Mouse (Mus musculus) neural tube, embryonic 12.5 days (tissue): Measurements from ENCODE around the gene Soga3. TPM values are rescaled to one million over a fixed set of nuclear protein-coding genes. Genes with fewer than 3 reads are reported as not detected.

ENCODE experiments used
- ATAC-seq: fragments of 200-750 bp; cut with Nextera tagmentation; 2 replicates; pipeline ENCODE4 v1.8.0; 2017; ENCODE audit warnings: low read depth, mild to moderate bottlenecking, moderate TSS enrichment, moderate library complexity; ENCODE audit not compliant: low FRiP score
- H3K27ac ChIP-seq: fragments of 300-500 bp; sonication (generic); 2 replicates; pipeline ENCODE4 v1.5.1; 2016
- H3K27me3 ChIP-seq: fragments of 300-500 bp; sonication (generic); replicated peaks from 2 replicates; pipeline ENCODE4 v1.6.1; 2016; ENCODE audit warnings: mild to moderate bottlenecking
- H3K36me3 ChIP-seq: fragments of 300-500 bp; sonication (generic); 2 replicates; pipeline ENCODE4 v1.6.1; 2016; ENCODE audit warnings: mild to moderate bottlenecking
- H3K4me1 ChIP-seq: fragments of 300-500 bp; sonication (generic); 2 replicates; pipeline ENCODE4 v1.6.1; 2016
- H3K4me2 ChIP-seq: fragments of 300-500 bp; sonication (generic); replicated peaks from 2 replicates; pipeline ENCODE4 v1.6.1; 2016; ENCODE audit warnings: mild to moderate bottlenecking
- H3K4me3 ChIP-seq: fragments of 300-500 bp; sonication (generic); 2 replicates; pipeline ENCODE4 v1.5.1; 2016
- H3K9ac ChIP-seq: fragments of 300-500 bp; sonication (generic); 2 replicates; pipeline ENCODE4 v1.6.1; 2016; ENCODE audit warnings: mild to moderate bottlenecking
- H3K9me3 ChIP-seq: fragments of 300-500 bp; sonication (generic); 2 replicates; pipeline ENCODE4 v1.6.1; 2016; ENCODE audit warnings: mild to moderate bottlenecking
- WGBS: fragments of 180-500 bp; shearing (Covaris S2); methylation state at CpG from one replicate; pipeline ENCODE4 v1.1.7; 2016; 5-methylcytosine and 5-hydroxymethylcytosine counted together
- polyA plus RNA-seq: library from polyadenylated mRNA; unstranded; fragments of >200 nt; fragmentation: Nextera tagmentation; extraction: Ambion mirVana; gene quantifications from 2 replicates; pipeline ENCODE4 v1.2.1, GENCODE M21; 2016

The Soga3 gene
- polyA plus RNA-seq, 1 experiment from 2014 or later = 79.9 TPM

- ATAC-seq = no peak
- no peaks in the 10 kb centered on the region for H3K4me1 ChIP-seq
- H3K27me3 ChIP-seq = no peaks in the 10 kb centered on the region
- no peak overlapping the region for H3K4me2 ChIP-seq
- no peak overlapping the region for H3K27ac ChIP-seq
- H3K9ac ChIP-seq = no peak overlapping the region
- no peak overlapping the region for H3K4me3 ChIP-seq
- H3K36me3 ChIP-seq = peaks cover 2% of the 10 kb centered on the region; the same call in 1 of the 2 replicates
- H3K9me3 ChIP-seq = no peaks in the 10 kb centered on the region
- 47% methylated on average over 3 of the region's 3 CpGs for WGBS
Measured at GRCm38 (mm10) chr10:29213534-29214100, 70.0 kb downstream of the Soga3 start.

GRCm38 (mm10) chr10:29216957-29217356, 73.3 kb downstream of the Soga3 start:
- 91% methylated on average over 1 of the region's 1 CpGs for WGBS
- Histone ChIP-seq H3K4me1 (no peaks in the 10 kb centered on the region), H3K27ac (no peak overlapping the region), H3K4me3 (no peak overlapping the region), H3K27me3 (no peaks in the 10 kb centered on the region), H3K9ac (no peak overlapping the region), H3K9me3 (no peaks in the 10 kb centered on the region), H3K36me3 (peaks cover 5% of the 10 kb centered on the region), H3K4me2 (no peak overlapping the region)
- ATAC-seq = 0 out of 2 replicates have a peak, but pooled peaks have one; percentile 37

- Histone ChIP-seq H3K27me3 (no peaks in the 10 kb centered on the region), H3K9me3 (no peaks in the 10 kb centered on the region), H3K9ac (no peak overlapping the region), H3K36me3 (peaks cover 10% of the 10 kb centered on the region), H3K27ac (no peak overlapping the region), H3K4me1 (no peaks in the 10 kb centered on the region), H3K4me3 (no peak overlapping the region), H3K4me2 (no peak overlapping the region)
- 0 out of 2 replicates have a peak, but pooled peaks have one; percentile 29 for ATAC-seq
- WGBS = 69% methylated on average over 2 of the region's 2 CpGs
Measured at GRCm38 (mm10) chr10:29217451-29217850, 73.8 kb downstream of the Soga3 start.

- Histone ChIP-seq H3K36me3 (peaks cover 37% of the 10 kb centered on the region), H3K4me3 (no peak overlapping the region)
Measured at GRCm38 (mm10) chr10:29225329-29225728, 81.7 kb downstream of the Soga3 start.

GRCm38 (mm10) chr10:29231208-29231607, 87.6 kb downstream of the Soga3 start:
- WGBS = 91% methylated on average over 2 of the region's 2 CpGs
- H3K4me1 ChIP-seq = no peaks in the 10 kb centered on the region
- ATAC-seq = 0 out of 2 replicates have a peak, but pooled peaks have one; percentile 13
- no peaks in the 10 kb centered on the region for H3K27me3 ChIP-seq
- H3K9me3 ChIP-seq = no peaks in the 10 kb centered on the region
- no peak overlapping the region for H3K9ac ChIP-seq
- no peak overlapping the region for H3K4me3 ChIP-seq
- no peak overlapping the region for H3K4me2 ChIP-seq
- H3K36me3 ChIP-seq = peaks cover 14% of the 10 kb centered on the region
- H3K27ac ChIP-seq = no peak overlapping the region

More at GRCm38 (mm10) chr10:29225329-29225728, 81.7 kb downstream of the Soga3 start:
- Histone ChIP-seq H3K9me3 (no peaks in the 10 kb centered on the region), H3K27me3 (no peaks in the 10 kb centered on the region), H3K4me1 (no peaks in the 10 kb centered on the region), H3K9ac (no peak overlapping the region), H3K27ac (no peak overlapping the region), H3K4me2 (no peak overlapping the region)
- 91% methylated on average over 4 of the region's 4 CpGs for WGBS
- no peak for ATAC-seq

Other genes starting within 250 kb of the Soga3 start
- gene 2310057J18Rik, start 157.5 kb upstream of the Soga3 start, polyA plus RNA-seq = not detected in 2 replicates
- 6.1 and 6.7 TPM in 2 replicates for gene Gm49353, start 55.1 kb downstream of the Soga3 start, polyA plus RNA-seq
- 12.8 and 13.8 TPM in 2 replicates for gene 9330159F19Rik, start 67.8 kb downstream of the Soga3 start, polyA plus RNA-seq
- 21.4 and 24.9 TPM in 2 replicates for gene Echdc1, start 169.3 kb downstream of the Soga3 start, polyA plus RNA-seq
- gene Rnf146, start 218.6 kb downstream of the Soga3 start, polyA plus RNA-seq = 73.5 and 74.7 TPM in 2 replicates